Mouse (Mus musculus) cerebellum, adult 11 months (tissue): ENCODE results near the gene Zmiz1.

Experiments used
- DNase-seq: peaks from one replicate; pipeline ENCODE4 v3.0.0; 2022

Zmiz1 gene

DNA sequence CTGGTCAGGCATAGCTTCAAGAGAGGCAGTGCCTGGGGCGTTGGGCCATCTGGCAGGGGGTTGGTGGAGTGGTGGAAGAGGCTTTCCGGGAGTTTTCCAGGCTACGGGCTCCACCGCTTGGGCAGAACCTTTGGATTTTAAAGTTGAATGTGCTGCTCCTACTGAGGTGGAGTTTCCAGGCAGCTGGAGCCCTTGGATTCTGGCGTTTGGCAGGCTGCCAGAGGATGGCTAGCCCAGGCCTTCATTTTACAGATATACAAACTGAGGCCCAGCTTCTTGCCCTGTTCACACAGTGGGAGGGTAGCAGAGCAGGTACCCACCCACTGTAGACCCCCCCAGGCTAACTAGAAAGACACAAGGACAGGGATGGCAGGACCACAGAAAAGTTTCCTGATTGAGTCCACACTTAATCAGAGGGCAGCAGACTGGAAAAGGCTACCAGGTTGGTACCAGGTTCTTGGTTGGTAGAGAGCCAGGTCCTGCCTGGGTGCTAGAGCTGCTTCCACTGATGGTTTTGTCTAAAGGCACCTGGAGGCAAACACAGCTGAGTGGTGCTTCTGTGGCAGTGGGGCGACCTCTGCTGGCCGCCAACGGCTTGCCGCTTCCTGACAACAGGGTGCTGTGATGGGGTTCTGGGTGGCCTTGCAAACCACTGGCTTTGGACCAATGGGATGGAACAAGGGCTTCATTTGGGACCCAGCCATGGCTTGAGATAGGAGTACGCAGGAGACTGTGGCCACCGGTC, 106.5 kb downstream of the Zmiz1 start:
- DNase-seq: peak; percentile 89

GRCm38 (mm10) chr14:25567245-25567644, 108.3 kb downstream of the Zmiz1 start:
- peak; percentile 59 for DNase-seq

GRCm38 (mm10) chr14:25567837-25568236, 108.9 kb downstream of the Zmiz1 start:
- DNase-seq: no peak

DNA sequence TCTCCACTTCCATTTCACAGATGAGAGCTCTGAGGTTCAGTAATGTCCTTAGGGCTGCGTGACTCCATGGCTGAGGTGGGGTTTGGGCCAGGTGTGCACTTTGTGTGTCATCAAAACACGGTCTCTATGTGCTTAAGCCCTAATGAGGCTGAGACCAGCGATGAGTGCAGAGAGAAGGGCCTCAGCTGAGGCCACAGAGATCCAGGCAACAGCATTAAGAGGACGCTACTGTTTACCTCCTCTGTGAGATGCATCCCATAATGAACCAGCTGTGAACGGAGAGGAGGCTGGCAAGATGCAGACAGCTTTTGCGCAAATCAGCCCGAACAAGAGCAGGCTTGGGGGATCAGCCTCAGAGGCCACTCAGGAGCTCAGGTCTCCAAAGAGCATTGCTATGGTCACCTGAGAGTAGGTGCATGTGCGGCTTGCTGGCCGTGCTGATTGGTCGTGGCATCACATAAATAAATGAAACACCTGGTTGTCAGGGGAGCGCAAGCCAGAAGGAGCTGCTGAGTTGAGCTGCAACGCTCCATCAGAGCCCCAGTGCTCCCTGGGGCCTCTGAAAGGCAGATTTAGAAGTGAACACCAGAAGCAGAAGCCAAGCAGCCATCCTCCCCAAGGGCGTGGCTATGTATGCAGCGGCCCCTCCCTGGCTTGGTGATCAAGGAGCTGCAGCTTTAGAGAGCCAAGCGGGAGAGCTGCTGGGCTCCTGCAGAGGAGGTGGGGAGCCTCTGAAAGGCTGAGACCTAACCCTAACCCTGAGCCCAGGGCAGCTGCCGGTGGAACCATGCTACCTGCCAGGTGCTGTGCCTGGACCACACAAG, 115.3 kb downstream of the Zmiz1 start:
- DNase-seq: no peak

DNA sequence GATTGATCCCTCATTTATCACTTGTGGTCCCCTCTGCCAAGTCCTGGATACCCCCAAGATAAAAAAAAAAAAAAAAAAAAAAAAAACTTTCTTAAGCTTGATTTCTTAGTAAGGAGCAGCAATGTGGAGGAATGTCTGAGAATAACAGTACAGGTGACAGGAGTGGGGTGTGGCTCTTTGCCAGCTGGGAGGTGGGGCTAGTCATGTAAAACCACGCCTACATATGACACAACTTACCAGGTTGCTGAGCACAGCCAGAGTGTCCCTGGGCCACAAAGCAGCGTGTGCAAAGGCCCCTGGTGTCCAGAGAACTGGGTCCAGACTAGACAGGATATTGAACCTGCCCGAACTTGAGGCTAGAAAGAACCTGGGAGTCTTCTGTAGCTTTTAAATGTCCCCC, 117.7 kb downstream of the Zmiz1 start:
- no peak for DNase-seq

- DNase-seq: no peak
These were observed 118.4 kb downstream of the Zmiz1 start for GRCm38 (mm10) chr14:25577431-25577830.

DNA sequence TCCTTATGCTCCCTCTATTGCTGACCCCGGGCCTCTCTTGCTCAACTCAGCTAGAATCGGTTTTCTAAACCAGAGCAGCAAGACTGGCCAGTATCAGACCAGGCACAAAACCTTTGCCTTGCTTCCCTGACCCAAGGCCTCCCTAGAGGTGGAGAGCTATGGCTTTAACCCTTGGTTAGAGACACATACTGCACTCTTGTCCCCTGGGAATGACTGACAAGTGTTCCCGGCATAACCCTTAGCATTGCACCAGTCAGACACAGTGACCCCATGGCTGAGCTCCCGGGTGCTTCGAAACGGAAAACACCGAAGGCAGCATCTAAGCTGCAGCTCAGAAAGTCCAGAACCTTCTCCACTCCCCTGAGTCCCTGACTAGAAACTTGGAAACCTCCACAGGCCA, 120.6 kb downstream of the Zmiz1 start:
- no peak for DNase-seq

- no peak for DNase-seq
These were observed 121.4 kb downstream of the Zmiz1 start for GRCm38 (mm10) chr14:25580397-25580796.

GRCm38 (mm10) chr14:25582603-25583002, 123.6 kb downstream of the Zmiz1 start:
- no peak for DNase-seq

- DNase-seq: peak; percentile 50
These were observed 124.9 kb downstream of the Zmiz1 start for GRCm38 (mm10) chr14:25583899-25584298.

DNA sequence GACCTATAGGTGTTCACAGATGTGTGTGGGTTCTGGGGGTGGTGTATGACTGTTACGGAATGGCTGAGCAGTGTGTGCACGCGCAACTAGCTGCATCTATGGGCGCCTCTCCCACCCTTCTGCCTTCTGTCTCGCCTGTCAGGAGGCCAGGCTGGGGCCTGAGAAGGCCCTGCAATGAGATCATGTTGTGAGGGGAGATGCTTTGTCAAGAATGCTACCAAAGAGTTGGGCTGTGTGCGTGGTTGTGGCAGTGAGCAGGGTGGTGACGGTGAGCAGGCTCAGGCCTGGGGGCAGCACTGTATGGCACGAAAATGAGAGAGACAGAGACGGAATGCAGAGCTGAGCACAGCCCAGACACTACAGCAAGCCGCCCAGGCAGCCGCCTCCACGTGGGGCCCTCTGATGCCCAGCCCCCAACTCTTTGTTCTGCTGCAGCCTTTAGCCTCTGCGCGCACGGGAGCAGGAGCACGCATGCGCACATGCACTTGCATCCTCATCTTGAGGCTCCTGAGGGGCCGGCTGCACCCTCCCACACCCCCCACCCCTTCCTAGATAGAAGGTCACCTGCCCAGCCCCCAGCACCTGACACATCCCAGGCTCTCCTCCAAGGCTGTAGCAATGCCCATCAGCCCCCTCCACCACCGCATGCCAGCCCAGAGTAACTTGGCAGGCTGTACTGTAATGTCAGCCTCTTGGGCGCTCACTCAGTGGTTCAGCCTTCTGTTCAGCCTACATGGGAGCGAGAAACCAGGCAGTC, 126.7 kb downstream of the Zmiz1 start:
- peak; percentile 63 for DNase-seq

- no peak for DNase-seq
These were observed 128.0 kb downstream of the Zmiz1 start for GRCm38 (mm10) chr14:25586846-25587486.

DNA sequence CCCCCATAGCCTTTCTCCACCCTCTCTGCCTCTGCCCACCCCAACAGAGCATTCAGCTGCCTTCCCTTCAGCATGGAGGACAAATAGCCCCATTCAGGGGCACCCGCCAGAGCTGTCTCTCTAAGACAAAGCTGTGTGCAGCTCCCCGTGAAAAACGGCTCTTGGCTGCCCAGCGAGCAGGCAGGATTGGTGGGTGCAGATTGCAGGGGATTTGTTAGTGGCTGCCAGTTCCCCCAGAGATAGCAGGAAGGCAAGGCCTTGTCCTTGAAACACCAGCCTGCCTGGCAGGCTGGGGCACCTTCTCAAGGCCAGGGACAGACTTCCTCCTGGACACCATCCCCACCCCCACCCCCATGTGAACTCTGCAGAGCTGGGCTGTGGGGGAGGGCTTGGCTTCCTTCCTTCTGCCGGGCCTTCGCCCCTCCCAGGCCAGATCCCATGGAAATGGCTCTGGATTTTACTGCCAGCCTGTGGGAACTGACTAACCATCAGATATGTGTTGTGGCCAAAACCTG, 128.6 kb downstream of the Zmiz1 start:
- no peak for DNase-seq

- no peak for DNase-seq
These were observed 129.2 kb downstream of the Zmiz1 start for GRCm38 (mm10) chr14:25588156-25588555.

DNA sequence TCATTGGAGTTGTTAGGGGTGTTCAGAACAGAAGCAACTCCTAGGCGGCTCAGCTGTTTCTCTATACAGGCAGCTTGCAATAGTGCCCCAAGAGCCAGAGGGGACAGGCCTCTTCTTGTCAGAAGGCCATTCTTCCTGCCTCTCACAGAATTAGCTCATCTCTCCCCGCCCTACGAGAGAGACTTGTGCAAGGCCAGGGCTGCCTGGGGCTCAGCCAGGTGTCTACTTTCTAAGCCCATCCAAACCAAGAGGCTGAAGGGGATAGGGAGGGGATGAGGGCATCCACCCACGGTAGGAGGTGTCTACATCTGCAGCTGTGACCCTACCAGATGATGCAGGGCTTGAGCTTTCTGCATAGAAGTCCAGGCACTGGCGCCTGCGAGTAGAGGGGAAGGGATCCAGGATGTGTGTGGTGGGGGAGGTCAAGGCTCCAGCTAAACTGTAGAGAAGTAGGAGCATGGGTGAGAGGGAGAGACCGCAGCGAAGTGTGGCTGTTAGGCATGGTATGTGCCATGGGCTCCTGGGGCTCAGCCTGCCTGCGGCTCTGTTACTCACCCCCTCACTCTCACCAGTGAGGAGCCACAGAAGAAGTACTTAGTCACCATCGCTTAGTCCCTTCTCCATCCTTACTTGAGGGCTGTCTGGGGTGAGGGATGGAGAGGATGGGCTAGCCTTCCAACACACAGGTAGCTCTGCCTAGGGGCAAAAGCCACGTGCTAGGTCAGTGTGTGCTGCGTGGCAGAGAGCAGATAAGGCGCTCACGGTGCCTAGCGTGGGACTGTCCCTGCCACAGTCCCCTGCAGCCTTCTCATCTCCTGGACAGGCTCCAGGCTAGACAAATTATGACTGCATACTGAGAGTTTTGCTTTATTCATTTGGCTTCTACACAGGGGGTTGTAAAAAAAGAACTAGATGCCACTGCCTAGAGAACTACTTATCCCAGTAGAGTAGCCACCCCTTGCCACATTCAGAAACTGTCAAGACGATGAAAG, 130.3 kb downstream of the Zmiz1 start:
- DNase-seq: no peak

GRCm38 (mm10) chr14:25591000-25591399, 132.0 kb downstream of the Zmiz1 start:
- no peak for DNase-seq

DNA sequence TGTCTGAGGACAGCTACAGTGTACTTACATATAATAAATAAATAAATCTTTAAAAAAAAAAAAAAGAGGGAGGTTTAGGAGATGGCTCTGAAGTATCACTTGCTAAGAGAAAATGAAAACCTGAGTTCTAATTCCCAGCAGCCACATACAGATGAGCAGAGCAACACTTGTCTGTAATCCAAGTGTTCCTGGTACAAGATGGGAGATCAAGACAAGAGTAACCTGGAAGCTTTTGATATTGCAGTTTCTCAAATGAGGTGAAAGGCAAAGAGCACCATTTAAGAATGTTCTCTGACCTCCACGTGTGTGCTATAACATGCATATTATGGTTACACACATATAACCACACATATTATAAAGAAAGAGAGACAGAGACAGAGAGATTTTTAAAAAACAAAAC, 132.4 kb downstream of the Zmiz1 start:
- DNase-seq: no peak

DNA sequence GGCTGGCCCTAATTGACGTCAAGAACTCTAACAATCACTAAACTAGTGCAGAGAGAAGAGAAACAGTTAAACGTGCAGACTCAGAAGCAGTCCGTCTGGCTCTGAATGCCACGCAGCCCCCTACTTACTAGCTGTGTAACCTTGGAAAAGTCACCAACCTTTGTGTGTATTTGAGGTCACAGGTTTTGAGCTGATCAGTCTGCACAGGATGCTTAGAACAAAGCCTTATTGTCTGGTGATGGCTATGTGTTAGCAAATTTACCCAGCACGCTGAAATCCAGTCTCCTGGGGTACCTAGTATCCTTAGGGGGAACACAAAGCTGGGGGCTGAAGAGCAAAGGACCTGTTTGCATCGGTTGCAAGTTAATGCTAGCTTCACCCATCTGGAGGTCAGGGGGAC, 133.5 kb downstream of the Zmiz1 start:
- no peak for DNase-seq

DNA sequence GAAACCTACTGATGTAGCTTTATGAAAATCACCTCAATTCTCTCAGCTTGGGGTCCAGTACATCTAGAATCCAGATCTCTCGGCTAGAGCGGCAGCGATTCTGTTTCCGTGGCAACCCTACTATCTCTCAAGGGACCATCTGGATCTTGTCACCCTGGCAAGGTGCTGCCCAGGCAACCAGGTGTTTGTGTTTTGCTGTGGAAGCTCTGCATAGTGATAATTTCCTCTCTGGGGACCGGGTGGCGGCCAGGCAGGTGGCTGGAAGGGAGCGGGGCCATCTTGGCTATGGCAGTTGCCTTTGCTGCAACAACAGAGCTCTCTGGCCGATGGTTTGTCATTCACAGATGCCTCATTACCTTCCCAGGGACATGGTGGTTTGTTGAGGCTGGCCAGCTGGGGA, 134.9 kb downstream of the Zmiz1 start:
- no peak for DNase-seq

DNA sequence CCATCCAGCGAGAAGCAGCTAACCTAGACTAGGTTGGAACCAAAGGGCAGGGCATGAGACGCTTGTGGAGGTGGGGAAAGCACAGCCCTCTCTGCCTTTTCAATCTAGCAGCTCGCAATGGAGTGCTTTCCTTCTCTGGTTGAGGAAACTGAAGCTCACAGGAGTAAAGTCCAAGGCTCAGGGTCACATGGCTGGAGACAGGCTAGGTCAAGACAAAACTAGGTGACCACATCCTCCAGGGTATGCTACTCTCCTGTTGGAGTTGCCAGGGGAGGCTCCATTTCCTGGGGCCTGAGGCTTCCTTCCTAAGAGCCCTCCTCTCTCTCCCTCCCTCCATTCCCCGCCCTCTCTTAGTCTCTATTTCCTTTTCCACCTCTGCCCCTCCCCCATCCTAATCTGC, 135.6 kb downstream of the Zmiz1 start:
- no peak for DNase-seq

DNA sequence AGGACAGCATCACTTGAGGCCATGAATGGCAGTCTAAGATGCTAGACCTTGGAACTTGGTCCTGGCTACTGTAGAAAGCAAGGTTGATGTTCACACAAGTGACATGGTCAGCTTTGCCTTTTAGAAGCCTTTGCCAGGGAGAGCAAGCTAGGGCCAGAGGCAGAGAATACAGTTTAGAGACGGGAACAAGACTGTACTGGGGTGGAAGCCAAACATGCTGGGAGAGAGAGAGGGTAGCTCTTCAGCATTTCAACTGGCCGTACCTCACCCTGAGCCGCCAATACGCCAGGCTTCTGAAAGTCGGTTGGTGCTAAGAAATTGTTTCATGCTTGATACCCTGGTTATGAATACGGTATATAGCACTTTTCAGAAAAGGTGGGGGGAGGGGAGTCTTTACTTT, 140.0 kb downstream of the Zmiz1 start:
- DNase-seq: no peak

GRCm38 (mm10) chr14:25599934-25600333, 140.9 kb downstream of the Zmiz1 start:
- DNase-seq: peak; percentile 45
